Mouse (Mus musculus): ENCODE measurements around the gene Nfkbil1.

- TF ChIP-seq CTCF (IDR thresholded peaks at IDR 0.05; ENCODE audit: insufficient read depth, low read depth, low read length) (no peak), POLR2A (IDR thresholded peaks at IDR 0.05; ENCODE audit: insufficient read depth, low read depth, low read length) (no peak)
Measured at GRCm38 (mm10) chr17:35278957-35279688, 43.5 kb upstream of the Nfkbil1 start.
